Mouse (Mus musculus): ENCODE data around the gene Olfr1423. TPM values are rescaled to one million over a fixed set of nuclear protein-coding genes. Genes with fewer than 3 reads are reported as not detected.

Olfr1423 gene
- total and polyA plus RNA-seq, 3 experiments: 0.04 to 0.25 TPM; not detected in 1

GRCm38 (mm10) chr19:11995722-11996448 is 45.2 kb downstream of the Olfr1423 start:
- Histone ChIP-seq H3K36me3 (ENCODE audit: control insufficient read depth in 1 of 2, insufficient read depth in 2 of 2, low read length in 2 of 2) (peaks cover 0 to 6% of the 10 kb centered on the region in 2 experiments; a peak in 2 of 4 replicates), H3K4me1 (ENCODE audit: control insufficient read depth in 1 of 2, insufficient read depth in 2 of 2, low read length in 2 of 2) (no peaks in the 10 kb centered on the region), H3K79me2 (ENCODE audit: control insufficient read depth, insufficient read depth, low read length, poor library complexity) (no peaks in the 10 kb centered on the region), H3K27me3 (ENCODE audit: control insufficient read depth in 1 of 2, insufficient read depth in 2 of 2, low read length in 2 of 2) (no peaks in the 10 kb centered on the region), H3K9ac (ENCODE audit: control insufficient read depth, low read depth, low read length, poor library complexity, severe bottlenecking) (no peak overlapping the region), H3K27ac (ENCODE audit: control insufficient read depth, low read depth, low read length) (no peak overlapping the region), H3K9me3 (replicated peaks; ENCODE audit: insufficient read depth, low read length) (no peaks in the 10 kb centered on the region), H3K4me3 (ENCODE audit: control insufficient read depth in 1 of 2, insufficient read depth in 1 of 2, low read depth in 2 of 2, low read length in 2 of 2) (no peak overlapping the region)
- DNase-seq (ENCODE audit: low read depth, low spot score): no peak
- TF ChIP-seq MAX (IDR thresholded peaks at IDR 0.05; ENCODE audit: low read length) (no peak), RAD21 (IDR thresholded peaks at IDR 0.05; ENCODE audit: low read depth, low read length) (no peak), NRF1 (IDR thresholded peaks at IDR 0.05; ENCODE audit: insufficient read depth, low read depth, low read length, poor library complexity, severe bottlenecking) (no peak), MXI1 (IDR thresholded peaks at IDR 0.05; ENCODE audit: low read depth, low read length) (no peak), USF2 (IDR thresholded peaks at IDR 0.05; ENCODE audit: borderline replicate concordance in 1 of 2, insufficient read depth in 1 of 2, low read depth in 1 of 2, low read length in 2 of 2) (no peak), ZMIZ1 (IDR thresholded peaks at IDR 0.05; ENCODE audit: low read depth, low read length) (no peak), KAT2A (conservative IDR thresholded peaks at IDR 0.05; ENCODE audit: low read depth, low read length) (no peak), CHD1 (IDR thresholded peaks at IDR 0.05; ENCODE audit: low read depth, low read length) (no peak), MEF2A (IDR thresholded peaks at IDR 0.05; ENCODE audit: extremely low read depth, insufficient replicate concordance, low read depth, low read length, poor library complexity, severe bottlenecking) (no peak), ELF1 (IDR thresholded peaks at IDR 0.05; ENCODE audit: low read depth, low read length) (no peak), TCF12 (IDR thresholded peaks at IDR 0.05; ENCODE audit: low read depth, low read length) (no peak), UBTF (IDR thresholded peaks at IDR 0.05; ENCODE audit: borderline replicate concordance, insufficient read depth, low read depth, low read length) (no peak), HCFC1 (IDR thresholded peaks at IDR 0.05; ENCODE audit: low read depth, low read length) (no peak)

DNA sequence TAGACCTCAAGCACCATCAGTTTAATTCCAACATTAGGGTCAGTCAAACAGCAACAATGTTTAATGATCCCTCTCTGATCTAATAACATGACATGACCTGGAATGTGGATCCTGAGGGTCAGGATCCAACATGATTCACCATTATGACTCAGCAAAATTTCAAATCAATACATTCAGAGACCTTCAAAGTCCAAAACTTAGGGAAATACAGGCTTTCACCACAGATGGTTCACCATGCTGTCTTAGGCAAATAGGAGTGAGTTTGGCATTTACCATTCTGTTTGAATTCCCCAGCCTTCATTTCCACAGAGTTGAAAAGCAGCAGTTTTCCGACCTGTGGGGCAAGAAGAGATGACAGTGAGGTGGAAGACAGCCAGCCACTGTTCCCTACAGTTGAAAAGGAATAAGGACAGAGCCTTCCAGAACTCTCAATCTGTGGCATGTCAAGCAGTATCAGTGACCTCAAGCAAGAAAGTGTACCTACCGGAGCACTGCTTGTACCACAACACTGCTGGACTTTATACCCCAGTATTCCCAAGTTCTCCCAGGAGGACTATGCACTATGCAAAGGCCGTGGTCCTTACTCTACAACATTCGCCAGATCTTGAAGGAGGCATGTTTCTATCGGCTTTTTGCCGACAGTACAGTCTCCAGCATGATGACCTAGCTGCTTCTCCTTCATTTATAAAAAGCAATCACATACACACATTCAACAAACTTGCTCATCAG is 46.2 kb downstream of the Olfr1423 start:
- no peaks in the 10 kb centered on the region for H3K79me2 ChIP-seq (ENCODE audit: control insufficient read depth, insufficient read depth, low read length, poor library complexity)
- DNase-seq (ENCODE audit: low read depth, low spot score): no peak
- no peak overlapping the region for H3K4me3 ChIP-seq (ENCODE audit: control insufficient read depth in 1 of 2, insufficient read depth in 1 of 2, low read depth in 2 of 2, low read length in 2 of 2)
- H3K9me3 ChIP-seq (replicated peaks; ENCODE audit: insufficient read depth, low read length): no peaks in the 10 kb centered on the region
- no peaks in the 10 kb centered on the region for H3K4me1 ChIP-seq (ENCODE audit: control insufficient read depth in 1 of 2, insufficient read depth in 2 of 2, low read length in 2 of 2)
- peaks cover 0 to 10% of the 10 kb centered on the region in 2 experiments; a peak in 2 of 4 replicates for H3K36me3 ChIP-seq (ENCODE audit: control insufficient read depth in 1 of 2, insufficient read depth in 2 of 2, low read length in 2 of 2)
- no peak overlapping the region for H3K9ac ChIP-seq (ENCODE audit: control insufficient read depth, low read depth, low read length, poor library complexity, severe bottlenecking)
- TF ChIP-seq E2F4 (IDR thresholded peaks at IDR 0.05; ENCODE audit: borderline replicate concordance, low read depth, low read length): no peak
- TF ChIP-seq MAZ (IDR thresholded peaks at IDR 0.05; ENCODE audit: low read depth, low read length): no peak
- no peak; the same call in 1 of the 2 replicates for TF ChIP-seq POLR2AphosphoS2 (IDR thresholded peaks at IDR 0.05; ENCODE audit: low read length)
- no peak for TF ChIP-seq BHLHE40 (IDR thresholded peaks at IDR 0.05; ENCODE audit: borderline replicate concordance, low read depth, low read length)
- no peak for TF ChIP-seq ZMIZ1 (IDR thresholded peaks at IDR 0.05; ENCODE audit: low read depth, low read length)
- no peak for TF ChIP-seq ZNF384 (IDR thresholded peaks at IDR 0.05; ENCODE audit: low read depth, low read length)
- no peak overlapping the region for H3K27ac ChIP-seq (ENCODE audit: control insufficient read depth, low read depth, low read length)
- no peaks in the 10 kb centered on the region for H3K27me3 ChIP-seq (ENCODE audit: control insufficient read depth in 1 of 2, insufficient read depth in 2 of 2, low read length in 2 of 2)
